Mouse (Mus musculus): ENCODE measurements around the gene Foxo3. TPM values are rescaled to one million over a fixed set of nuclear protein-coding genes. Genes with fewer than 3 reads are reported as not detected.

Gene Foxo3
- total RNA-seq, 2 experiments from 2014 or later, result 73.1 to 78.6 TPM

GRCm38 (mm10) chr10:42149767-42150166 is 126.8 kb downstream of the Foxo3 start:
- intact Hi-C loops (cut with DNase I), result no loop called here
- no peak for DNase-seq (ENCODE audit: low spot score in 2 of 2)

- no peak for DNase-seq (ENCODE audit: low spot score in 2 of 2)
- intact Hi-C loops (cut with DNase I), result no loop called here
Observed at GRCm38 (mm10) chr10:42148326-42148725, 128.2 kb downstream of the Foxo3 start.

- intact Hi-C loops (cut with DNase I), result no loop called here
Observed at GRCm38 (mm10) chr10:42145221-42145620, 131.3 kb downstream of the Foxo3 start.

GRCm38 (mm10) chr10:42144788-42145187 is 131.8 kb downstream of the Foxo3 start:
- intact Hi-C loops (cut with DNase I), result no loop called here
- no peak for DNase-seq (ENCODE audit: low spot score in 2 of 2)

More at GRCm38 (mm10) chr10:42145221-42145620, 131.3 kb downstream of the Foxo3 start:
- DNase-seq (ENCODE audit: low spot score in 2 of 2), result no peak

GRCm38 (mm10) chr10:42144176-42144575 is 132.4 kb downstream of the Foxo3 start:
- no peak for DNase-seq (ENCODE audit: low spot score in 2 of 2)
- intact Hi-C loops (cut with DNase I), result no loop called here

GRCm38 (mm10) chr10:42142791-42143190 is 133.8 kb downstream of the Foxo3 start:
- no peak for DNase-seq (ENCODE audit: low spot score in 2 of 2)
- intact Hi-C loops (cut with DNase I), result no loop called here

GRCm38 (mm10) chr10:42142081-42142480 is 134.5 kb downstream of the Foxo3 start:
- no peak for DNase-seq (ENCODE audit: low spot score in 2 of 2)
- intact Hi-C loops (cut with DNase I), result no loop called here

- intact Hi-C loops (cut with DNase I), result no loop called here
Observed at GRCm38 (mm10) chr10:42139749-42140148, 136.8 kb downstream of the Foxo3 start.

GRCm38 (mm10) chr10:42134759-42135702 is 141.5 kb downstream of the Foxo3 start:
- DNase-seq (ENCODE audit: low spot score in 2 of 2), result no peak
- intact Hi-C loops (cut with DNase I), result no loop called here

More at GRCm38 (mm10) chr10:42139749-42140148, 136.8 kb downstream of the Foxo3 start:
- DNase-seq (ENCODE audit: low spot score in 2 of 2), result no peak

Other genes starting within 250 kb of the Foxo3 start
- gene Afg1l, start 201.8 kb upstream of the Foxo3 start, total RNA-seq (2021), result 10 to 100 TPM; 11.6 to 13.1 TPM
- gene Snx3, start 225.3 kb upstream of the Foxo3 start, total RNA-seq (2021), result 100 to 1,000 TPM; 198 to 199 TPM